Mouse (Mus musculus) induced T-regulatory cell, adult 2 months (primary cell): ENCODE data around the gene Trim43a.
"Not testable (repeated sequence)": the region's sequence is repeated elsewhere in the genome, so short reads cannot be mapped to it uniquely, and the experiment has no call there.

Experiments
- DNase-seq: peaks from one replicate; pipeline ENCODE4 v3.0.0-alpha.2; 2012; ENCODE audit warnings: low read depth

Gene Trim43a

DNA sequence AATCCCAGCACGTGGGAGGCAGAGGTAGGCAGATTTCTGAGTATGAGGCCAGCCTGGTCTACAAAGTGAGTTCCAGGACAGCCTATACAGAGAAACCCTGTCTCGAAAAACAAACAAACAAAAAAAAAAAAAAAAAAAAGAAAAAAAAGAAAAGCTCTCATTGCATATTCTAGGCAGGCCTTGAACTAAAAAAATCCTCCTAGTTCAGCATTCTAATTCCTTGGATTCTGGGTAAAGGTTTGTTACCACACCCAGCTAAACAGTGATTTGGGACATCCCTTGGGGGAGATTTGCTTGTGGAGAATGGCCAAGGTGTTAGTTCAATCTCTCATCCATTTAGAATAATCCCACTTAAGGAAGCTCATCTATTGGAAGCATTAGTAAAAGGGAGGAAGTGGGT lies at the start of gene Trim43a:
Gene Trim43a, plus strand, starts transcription at position 301 of the 400 bp plus-strand sequence.
- DNase-seq: not testable (repeated sequence)

DNA sequence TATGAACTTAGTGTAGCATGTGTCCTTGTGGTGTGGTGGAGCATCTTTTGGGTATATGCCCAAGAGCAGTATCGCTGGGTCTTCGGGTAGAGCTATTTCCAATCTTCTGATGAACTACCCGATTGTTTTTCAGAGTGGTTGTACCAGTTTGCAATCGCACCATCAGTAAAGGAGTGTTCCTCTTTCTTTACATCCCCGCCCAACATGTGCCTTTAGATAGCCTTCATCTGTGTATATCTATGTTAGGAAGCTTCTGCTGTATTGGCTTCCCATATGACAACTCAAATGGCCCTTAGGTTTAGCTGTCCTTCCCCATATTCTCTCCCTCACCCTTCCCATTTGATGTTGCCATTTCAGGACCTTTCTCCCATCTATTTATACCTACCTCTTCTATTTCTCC lies 46.6 kb upstream of the Trim43a start:
- DNase-seq: no peak

DNA sequence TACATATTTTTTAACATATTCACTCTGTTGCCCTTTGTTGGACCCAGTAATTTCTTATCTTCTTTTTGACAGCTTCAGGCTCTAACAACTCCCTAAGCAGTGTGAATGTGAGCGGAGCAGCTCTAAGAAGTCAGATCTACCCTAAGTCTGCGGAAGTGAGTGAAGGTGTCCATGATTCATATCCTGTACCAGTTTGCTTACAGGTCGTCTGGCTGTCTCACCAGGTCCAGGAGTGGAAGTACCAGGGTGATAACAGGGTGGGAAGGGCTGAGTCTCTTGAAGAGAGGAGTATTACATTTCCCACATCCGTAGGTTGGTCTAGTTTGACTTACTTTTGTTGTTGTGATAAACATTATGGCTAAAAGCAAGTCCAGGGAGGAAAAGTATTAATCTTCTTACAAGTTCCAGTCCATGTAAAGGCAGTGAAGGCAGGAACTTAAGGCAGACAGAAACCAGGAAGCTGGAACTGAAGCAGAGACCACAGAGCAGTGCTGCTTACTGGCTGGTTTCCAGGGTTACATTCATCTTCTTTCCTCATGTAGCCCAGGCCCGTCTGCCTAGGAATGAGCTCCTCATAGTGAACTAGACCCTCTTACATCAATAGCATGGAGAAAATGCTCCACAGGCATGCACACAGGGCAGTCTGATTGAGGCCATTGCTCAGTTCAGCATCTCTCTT lies 41.0 kb upstream of the Trim43a start:
- DNase-seq: no peak

DNA sequence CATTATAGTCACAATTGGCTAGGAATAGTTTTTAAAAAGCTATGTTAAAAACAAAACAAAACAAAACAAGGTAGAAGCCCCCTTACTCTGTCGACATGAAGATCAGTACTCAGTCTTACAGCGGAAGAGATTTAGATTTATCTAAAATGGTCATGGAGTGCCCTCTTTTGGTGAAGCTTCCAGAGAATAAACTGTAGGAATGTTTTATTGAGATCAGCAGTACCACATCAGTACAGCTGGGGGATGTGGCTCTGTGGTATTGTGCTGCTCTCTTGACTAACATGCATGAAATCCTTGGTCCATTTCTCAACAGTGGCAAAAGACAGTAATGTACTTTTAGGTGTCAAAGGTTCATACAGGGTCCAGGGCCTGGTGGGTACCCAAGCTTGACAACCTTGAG lies 37.9 kb upstream of the Trim43a start:
- peak; percentile 72 for DNase-seq

DNA sequence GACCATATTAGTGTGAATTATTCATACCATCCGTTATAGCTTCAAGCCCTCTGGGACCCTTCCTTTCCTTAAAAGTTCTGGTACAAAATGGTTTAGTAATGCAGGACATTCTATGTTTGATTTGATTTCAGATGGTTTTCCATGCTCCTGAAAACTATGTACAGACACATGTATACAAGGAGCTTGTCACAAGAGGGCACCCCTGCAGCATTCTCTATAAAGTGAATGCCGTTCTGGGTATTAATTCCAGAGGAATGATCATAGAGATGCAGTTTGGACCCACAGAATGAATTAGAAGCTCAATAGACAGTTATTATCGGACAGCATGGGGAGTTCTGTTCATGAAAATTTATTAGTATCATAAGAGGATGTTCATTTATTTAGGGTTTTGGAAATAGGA lies 35.2 kb upstream of the Trim43a start:
- DNase-seq: peak; percentile 18

DNA sequence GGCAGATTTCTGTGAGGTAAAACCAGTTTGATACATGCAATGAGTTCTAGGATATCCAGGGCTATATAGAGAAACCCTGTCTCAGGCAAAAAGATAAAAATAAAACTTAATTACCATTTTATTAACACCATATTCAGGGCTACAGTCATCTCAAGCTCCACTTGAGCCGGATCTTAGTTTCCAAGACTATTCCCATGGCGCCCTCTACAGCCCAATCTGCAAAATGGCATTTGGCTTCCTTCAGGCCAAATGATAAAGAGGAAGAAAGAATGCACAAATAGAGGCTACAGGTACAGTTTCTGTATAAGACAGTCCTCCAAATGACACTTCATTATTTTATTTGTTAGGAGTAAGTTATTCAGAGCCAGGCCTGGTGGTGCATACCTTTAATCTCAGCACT lies 34.5 kb upstream of the Trim43a start:
- DNase-seq: peak; percentile 89

DNA sequence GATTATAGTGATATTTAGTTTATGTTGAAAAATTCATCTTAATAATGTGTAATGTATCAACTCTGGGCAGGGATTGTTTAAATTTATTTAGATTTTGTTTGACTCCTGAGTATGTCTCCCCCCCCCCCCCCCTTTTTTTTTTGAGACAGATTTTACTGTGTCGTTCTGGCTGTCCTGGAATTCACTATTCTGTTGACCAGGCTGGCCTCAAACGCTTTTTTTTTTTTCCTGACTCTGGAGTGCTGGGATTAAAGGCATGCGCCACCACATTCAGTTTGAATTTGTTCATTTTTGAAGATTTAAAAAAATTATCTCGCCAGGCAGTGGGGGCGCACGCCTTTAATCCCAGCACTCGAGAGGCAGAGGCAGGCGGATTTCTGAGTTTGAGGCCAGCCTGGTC lies 34.0 kb upstream of the Trim43a start:
- DNase-seq: no peak

DNA sequence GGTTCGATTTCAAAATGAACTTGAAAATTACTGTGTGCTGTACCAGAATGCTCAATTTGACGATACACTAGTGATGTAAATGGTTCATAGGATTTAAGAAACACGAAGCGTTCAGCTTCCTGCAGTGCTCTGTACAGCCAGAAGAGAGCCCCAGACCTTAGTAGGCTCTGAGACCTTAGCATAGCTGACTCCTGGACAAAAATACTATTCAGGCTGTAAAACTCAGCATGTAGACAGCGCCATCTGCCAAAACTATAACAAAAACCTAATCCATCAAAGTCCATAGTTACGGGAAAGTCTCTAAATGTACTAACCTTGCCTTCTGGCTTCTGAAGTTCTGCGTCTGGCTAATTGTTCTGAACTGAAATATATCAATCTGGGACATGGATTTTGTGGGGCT lies 33.4 kb upstream of the Trim43a start:
- DNase-seq: peak; percentile 75

DNA sequence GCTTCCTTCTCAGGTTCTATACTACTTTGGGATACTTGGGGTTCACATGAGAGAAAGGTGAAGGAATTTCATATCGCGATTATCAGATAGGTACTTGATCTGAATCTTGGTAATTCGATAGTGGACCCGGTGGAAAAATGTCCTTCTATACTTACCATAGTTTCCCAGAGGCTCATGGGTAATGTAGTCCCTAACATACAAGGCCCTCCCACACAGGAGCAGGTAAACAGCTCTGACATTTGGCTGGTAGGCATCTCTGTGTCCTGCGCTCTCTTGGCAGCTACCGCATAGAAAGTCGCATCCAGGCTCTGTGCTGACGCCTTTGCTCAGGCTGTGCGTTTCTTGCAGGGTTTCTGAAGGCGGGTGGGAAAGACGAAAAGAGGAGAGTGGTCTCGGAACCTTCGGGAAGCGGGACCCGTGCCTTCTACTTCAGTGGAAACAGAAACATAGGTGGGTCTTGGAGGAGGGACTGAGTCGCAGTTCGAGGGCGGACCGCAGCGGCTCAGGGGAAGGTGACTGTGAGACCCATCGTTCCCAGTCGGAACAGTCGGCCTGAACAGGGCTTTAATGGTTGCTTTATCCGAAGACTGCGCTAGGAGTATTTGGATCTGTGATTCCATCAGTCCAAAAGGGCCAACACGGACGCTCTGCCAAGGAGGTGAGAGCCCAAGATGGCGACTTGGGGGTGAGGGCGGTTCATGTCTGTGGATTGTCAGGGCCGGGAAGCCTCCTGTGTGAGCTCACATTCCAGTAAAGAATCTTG lies 32.7 kb upstream of the Trim43a start, which contains the start of gene Zfp949:
Gene Zfp949, plus strand, starts transcription at position 170 of the 763 bp plus-strand sequence.
- peak; percentile 92 for DNase-seq

DNA sequence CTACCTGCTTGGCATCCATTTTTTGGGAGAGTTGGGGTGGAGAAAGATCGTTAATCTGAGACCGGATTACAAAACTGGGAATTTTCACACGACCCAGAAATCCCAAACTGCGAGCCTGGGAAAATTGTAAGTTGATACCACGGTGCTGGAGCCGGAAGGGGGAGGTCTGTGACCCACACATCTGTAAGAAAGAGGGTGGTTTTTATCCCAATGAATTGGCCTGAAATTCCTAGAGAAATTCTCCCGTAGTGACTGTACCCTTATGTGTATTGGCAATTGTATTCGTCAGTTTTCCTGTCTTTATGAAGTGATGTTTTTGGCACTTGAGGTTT lies 32.1 kb upstream of the Trim43a start:
- no peak for DNase-seq

DNA sequence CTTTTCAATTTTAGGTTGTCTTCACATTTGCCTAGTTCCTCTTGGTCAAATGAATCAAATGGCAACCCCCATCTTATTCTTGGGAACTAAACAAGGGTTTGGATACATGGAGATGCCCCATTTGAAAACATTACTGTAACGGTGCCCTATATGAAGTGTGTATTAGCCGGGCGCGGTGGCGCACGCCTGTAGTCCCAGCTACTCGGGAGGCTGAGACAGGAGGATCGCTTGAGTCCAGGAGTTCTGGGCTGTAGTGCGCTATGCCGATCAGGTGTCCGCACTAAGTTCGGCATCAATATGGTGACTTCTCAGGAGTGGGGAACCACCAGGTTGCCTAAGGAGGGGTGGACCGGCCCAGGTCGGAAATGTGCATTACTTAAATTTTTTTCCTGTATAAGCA lies 27.6 kb upstream of the Trim43a start:
- no peak for DNase-seq

DNA sequence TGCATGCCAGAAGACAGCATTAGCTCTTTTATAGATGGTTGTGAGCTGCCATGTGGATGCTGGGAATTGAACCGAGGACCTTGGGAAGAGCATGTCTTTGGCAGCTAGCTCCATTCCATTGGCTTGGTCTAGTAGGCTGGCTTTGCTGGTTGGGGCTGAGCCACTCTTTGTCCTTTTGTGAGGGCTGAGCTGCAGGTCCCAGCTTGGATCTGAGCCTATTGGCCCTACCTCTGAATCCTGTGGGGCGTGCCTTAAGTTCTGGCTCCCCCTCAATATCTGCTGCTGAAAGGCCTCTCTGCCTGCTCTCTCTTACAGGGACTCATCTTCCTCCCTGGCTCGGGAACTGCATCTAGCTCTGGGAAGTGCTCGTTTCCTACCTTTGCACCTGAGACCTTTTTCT lies 22.5 kb upstream of the Trim43a start:
- no peak for DNase-seq

DNA sequence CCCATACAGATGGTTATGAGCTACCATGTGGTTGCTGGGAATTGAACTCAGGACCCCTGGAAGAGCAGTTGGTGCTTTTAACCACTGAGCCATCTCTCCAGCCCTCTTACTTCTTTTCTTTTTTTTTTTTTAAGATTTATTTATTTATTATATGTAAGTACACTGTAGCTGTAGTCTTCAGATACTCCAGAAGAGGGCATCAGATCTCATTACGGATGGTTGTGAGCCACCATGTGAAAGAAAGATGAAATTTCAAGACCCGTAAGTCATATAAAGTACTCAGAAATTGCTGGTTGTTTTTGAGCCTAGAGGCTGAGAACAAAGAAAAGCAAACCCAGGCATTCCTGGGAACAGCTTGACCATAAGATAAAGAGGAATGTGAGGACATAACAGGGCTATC lies 19.2 kb upstream of the Trim43a start:
- peak; percentile 30 for DNase-seq

DNA sequence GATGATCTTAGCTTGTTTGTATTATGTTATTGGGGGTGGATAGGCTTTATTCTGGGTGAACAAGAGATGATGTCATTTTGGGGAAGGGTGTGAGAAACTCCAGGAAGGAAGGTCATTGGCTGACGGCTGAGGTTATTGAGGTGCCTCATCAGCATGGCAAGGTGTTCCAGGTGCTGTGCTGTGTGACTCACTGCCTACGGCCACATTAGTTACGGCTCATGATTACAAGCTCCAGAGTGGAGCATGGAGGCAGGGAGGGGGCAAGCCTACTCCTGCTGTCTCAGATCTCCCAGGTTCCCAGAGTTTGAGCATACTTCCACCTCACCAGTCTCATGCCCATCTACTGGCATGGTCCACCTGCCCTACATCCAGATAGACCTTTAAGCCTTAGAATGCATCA lies 10.2 kb upstream of the Trim43a start:
- not testable (repeated sequence) for DNase-seq

DNA sequence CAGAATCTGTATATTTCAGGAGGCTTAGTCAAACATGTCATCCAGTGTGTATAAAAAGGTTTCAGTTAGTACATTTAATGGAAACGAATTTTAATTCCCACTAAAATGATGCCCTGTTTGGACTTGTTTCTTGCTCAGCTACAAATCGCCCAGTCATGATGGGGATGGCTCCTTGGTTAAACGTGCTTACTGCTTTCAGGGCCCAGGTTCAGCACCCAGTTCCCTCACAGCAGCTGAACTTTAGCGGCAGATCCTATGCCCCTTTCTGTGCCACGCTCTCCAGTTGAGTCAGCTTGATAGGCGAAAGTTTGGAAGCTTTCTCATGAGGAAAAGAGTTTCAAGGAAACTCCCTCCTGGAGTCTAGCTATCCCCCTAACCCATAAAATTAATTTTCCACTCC lies 13.0 kb downstream of the Trim43a start:
- not testable (repeated sequence) for DNase-seq

DNA sequence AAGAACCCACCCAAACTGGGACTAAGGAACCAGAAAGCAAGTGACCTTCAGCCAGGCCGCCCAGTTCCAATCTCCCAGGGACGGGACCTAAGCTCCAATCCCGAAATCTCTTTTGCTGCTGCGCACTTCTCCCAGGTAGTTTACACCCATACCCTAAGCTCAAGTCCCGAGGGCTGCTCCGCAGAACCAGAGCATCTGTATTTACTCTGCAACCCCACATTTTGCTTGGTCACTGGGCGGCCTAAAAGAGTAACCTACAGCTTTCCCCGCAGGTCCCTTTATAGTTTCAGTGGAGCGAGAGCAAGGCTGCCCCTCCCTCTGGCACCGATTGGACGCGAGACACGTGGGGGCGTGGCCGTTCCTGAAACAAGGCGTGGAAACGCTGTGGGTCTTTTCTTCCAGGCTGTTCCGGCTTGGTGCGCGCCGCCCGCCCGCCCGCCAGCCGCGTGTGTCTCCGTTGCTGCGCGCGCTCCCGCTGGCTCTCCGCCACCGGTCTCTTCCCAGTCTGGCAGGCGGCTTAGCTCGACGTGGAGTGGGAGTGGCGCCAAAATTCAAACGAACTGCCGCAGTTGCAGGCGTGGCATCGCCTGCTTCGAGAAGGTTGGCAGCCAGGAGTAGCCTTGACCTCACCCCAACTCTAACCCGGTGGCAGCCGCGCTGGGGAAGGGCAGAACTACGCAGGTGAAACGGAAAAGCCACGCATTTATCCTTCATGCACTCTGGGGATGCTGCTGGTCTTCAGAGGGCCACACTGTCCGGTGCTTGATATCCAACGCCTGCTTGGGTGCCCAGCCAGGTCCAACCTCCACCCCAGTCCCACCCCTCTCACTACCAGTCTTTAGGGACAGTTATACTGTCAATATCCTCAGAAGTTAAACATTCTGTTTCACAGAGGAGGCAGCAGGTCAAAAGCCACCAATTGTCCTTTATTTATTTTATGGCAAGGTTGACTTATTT lies 18.8 kb downstream of the Trim43a start:
- peak; percentile 91 for DNase-seq

DNA sequence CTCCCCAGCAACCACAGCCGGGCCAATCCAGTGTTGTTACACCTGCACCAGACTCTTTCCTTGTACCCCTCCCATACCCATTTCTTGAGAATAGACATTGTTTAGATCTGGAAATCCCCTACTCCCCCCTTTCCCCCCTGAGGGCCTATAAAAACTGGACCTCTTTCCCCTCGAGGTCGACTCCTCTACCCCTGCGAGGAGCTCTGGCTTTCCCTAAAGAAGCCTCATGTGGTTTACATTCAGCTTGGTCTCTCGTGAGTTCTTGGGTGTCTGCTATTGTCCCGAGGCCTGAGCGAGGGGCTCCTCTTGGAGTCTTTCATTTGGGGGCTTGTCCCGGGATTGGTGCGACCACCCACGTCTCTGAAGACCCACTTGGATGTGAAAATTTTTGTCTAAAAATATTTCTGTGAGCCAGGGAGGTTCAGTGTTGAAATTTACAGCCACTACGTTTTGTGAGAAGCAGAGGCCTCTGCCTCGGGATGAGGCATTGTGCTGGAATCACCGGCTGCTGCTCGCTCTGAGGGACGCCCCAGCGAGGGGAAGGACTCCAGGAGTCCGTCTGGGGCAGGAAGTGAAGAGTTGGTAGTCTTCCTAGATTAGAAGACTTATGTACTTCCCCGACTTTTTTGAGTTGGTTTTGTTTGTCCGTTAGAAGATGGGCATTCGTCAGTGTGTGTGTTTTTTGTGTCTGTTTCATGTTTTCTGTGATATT lies 45.3 kb downstream of the Trim43a start:
- not testable (repeated sequence) for DNase-seq

DNA sequence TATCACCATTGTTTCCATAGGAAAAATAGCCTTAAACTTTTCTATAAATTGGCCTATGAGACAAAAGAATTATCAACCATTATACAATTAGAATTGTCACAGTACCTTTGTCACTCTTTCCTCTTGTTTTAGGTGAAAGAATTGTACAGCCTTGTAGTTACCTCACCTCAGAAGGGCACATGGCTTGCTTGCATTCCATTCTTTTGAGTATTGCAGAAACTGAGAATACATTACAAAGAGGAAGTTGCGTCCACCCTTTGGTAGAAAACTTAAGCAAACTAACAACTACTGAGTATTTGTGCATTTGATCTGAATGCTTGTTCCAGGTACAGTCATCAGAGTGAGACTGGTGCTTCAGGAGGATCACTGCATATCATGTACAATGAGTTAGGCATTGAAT lies 57.4 kb downstream of the Trim43a start:
- not testable (repeated sequence) for DNase-seq
